Mouse (Mus musculus) stomach, postnatal 0 days (tissue): ENCODE measurements at regions not wholly inside any gene's neighbourhood (a gene's known extent, or its start where the extent isn't known, plus 50 kb on each side); places are given as distances from the start of the nearest gene placed in this dataset.

ENCODE experiments used
- CTCF ChIP-seq: IDR thresholded peaks from 2 replicates; pipeline ENCODE4 v1.5.1; 2016; ENCODE audit warnings: antibody characterized with exemption, low read depth, mild to moderate bottlenecking, moderate library complexity
- EP300 ChIP-seq: optimal IDR thresholded peaks from 2 replicates; pipeline ENCODE3; 2016; ENCODE audit warnings: antibody characterized with exemption

DNA sequence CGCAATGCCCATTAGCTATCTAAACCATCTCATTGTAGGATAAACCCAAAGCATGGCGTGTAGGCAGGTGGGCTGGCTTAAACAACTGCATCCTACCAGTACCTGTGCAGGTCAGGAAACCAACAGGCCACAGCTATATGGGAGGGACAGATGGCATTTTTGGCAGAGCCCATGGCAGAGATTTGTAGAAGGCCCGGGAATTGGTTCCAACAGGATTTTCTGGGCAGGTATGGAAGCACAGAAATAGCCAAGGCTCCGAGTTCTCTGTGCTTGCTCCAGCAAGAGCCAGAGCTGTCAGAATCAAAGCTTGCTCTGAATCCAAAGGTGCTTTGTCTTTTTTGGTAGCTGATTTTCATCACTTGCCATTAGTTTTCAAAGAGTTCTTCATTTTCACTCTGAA lies 107.9 kb upstream of the B3gat2 start:
- TF ChIP-seq CTCF (no peak), EP300 (no peak)
